Mouse (Mus musculus) kidney, postnatal 36 days (tissue): ENCODE data around the gene Dvl1.
A peak's percentile ranks its signal among the peaks of the same experiment; 100 is the strongest.

Experiments
- DNase-seq, 2 experiments: peaks; one replicate each; pipeline ENCODE4 v3.0.0; 2021 to 2022; ENCODE audit warnings: mixed read lengths in 2 of 2

Gene Dvl1

DNA sequence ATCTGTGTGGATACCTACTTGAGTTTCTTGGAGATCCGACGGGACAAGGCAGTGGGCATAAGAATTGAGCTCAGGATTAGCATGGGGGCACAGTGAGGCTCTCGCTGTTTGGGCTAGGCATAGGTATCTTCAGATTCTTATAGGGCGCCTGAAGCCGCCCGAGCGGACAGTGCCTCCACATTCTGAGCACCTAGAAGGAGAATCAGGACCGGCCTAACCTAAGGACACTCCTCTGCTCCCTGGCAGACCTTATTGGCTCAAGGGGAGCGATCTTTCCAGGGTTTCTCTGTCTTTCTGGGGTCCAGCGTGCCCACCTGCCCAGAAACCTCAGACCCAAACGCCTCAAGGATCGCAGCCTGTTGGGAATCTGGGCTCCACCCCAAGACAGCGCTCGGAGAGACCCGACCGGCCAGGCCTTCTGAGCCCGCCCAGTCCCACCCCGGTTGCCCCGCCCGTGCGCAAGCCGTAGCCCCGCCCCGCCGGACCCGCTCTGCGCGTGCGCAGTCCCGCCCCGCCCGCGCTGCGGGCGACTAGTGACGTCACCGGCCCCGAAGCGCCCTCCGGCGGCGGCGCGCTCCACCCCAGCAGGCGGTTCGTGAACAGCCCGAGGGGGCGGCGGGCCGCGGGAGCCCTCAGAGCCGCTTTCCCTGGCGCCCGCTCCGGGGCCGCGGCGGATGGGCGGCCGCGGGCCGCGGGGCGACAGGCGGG, at the start of gene Dvl1:
Gene Dvl1, plus strand, starts transcription at position 532 of the 708 bp plus-strand sequence.
- peak; percentile 91 to 96 for DNase-seq

DNA sequence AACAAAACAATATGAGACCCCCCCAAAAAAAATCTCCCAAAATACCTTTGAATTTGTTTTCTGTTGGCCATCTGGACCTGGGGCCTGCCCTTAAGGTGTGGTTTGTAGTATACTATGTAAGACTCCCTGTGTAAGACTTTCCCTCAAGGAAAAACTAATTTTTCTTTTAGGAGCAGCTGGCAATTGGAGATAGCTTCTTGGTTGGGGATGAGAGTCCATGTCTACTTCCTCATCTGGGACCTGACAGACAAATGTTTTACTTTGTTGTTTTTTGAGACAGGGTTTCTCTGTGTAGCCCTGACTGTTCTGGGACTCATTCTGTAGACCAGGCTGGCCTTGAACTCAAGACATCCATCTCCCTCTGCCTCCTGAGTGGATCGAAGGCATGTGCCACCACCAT, 45.1 kb upstream of the Dvl1 start:
- DNase-seq = no peak

DNA sequence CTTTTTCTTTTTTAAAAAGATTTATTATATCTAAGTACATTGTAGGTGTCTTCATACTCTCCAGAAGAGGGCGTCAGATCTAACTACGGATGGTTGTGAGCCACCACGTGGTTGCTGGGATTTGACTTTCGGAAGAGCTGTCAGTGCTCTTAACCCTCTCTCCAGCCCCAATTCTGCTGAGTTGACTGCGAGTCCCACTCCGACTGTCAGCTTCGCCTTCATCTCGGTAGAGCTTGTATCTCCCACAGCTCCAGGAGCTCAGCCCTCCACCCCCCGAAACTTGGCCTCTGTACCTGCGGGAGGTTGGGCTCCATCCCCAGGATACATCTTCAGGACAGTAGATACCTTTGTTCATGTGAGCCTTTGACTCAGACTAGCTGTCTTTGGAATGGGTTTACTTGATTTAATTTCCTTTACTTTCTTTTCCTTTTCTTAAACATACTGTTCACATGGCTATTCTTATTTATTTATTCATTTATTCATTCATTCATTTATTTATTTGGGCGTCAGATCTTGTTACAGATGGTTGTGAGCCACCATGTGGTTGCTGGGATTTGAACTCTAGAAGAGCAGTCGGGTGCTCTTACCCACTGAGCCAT, 44.4 kb upstream of the Dvl1 start, which contains the start of gene Mrpl20:
Gene Mrpl20, plus strand, starts transcription at position 138 of the 599 bp plus-strand sequence.
- peak in 1 of 2 experiments; percentile 26 for DNase-seq

DNA sequence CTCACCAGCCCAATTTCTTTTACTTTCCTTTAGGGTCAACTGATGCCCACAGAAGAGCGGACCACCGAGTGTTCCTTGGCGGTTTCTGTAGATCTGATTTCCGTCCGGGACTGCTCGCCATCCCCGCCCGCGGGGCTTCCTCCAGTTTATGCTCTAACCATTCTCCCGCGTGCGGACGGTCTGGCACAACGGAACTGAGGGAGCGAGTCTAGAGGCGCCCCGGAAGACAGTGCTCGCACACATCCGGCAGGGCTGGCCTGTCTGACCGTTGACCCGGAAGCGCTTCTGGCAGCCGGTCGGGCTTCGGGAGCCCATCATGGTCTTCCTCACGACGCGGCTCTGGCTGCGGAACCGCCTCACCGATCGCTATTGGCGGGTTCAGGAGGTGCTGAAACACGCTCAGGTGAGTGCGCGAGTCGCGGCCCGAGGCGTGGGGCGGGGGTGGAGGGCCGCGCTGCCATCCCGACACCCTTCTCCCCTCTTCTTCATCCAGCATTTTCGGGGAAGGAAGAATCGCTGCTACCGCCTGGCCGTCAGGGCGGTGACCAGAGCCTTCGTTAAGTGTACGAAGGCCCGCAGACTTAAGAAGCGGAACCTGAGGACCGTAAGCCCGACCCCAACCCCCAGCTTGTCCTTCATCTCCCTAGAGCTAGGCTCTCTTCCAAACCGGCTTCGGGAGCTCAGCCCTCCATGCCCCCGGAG, 43.7 kb upstream of the Dvl1 start:
- DNase-seq = peak; percentile 96 to 98

DNA sequence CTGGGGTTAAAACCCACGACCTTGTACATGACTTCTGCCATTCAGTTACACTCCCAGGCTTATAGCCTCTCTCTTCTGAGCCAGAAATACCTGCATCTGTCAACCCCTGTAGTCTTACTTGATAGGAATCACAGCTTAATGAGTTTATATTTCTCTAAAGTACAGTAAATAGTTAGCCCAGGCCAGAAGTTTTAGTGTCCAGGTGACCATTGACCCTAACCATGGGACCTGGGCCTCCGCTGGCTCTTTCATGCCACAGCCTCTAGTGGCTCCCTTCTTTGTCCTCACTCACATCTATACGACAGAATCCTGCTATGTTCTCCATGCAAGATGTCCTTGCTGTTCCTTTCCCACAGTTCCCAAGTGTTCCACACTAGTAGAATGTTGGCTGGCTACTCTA, 39.4 kb upstream of the Dvl1 start:
- peak in 1 of 2 experiments; percentile 38 for DNase-seq

DNA sequence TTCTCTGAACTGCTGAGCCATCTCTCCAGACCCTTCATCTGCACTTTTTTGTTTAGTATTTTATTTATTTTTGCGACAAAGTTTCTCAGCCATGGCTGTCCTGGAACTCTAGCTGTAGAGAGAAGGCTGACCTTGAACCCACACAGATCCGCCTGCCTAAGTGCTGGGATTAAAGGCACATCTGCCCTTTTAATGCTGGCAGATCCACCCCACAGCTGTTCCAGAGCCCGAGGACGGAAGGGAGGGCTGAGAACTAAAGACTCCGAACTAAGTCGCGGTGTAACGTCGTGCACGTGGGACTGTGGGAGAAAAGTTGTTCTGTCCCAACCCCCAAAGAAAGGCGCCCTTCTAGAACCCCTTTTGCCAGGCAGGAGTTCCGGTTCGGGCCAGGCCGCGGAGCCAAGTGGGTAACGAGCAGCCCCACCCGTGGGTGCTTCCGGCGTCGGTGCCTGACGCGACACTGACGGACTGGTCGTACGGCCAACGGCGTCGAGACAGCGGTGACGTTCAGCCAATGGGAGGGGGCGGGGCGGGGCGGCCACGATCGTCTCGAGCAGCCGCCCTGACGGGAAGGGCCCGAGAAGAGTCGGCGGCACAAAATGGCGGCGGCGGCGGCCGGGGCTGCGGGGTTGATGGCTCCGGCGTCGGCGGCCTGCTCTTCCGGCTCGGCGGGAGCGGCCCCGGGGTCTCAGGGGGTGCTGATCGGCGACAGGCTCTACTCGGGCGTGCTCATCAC, 35.1 kb upstream of the Dvl1 start, which contains the start of gene Ccnl2:
Gene Ccnl2, plus strand, starts transcription at position 561 of the 736 bp plus-strand sequence.
- DNase-seq = peak; percentile 96

DNA sequence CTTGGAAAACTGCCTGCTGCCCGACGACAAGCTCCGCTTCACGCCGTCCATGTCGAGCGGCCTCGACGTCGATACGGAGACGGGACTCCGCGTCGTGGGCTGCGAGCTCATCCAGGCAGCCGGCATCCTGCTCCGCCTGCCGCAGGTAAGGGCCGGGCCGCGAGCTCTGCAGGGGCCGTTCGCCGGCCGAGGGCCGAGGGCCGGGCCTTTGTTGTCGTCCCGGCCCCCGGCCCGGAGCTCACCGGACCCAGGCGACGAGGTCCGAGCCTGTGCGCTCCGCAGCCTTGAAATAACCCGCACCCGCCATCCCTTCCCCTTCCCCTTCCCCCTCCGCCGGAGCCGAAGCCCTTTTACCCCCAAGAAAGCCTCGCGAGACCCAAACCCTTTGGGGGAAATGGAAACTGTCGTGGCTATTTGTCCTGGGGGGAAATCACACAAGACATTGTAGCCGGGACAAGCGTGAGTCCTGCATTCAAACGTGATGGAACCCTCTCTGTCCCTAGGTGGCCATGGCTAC, 34.5 kb upstream of the Dvl1 start:
- DNase-seq = peak in 1 of 2 experiments; percentile 57

DNA sequence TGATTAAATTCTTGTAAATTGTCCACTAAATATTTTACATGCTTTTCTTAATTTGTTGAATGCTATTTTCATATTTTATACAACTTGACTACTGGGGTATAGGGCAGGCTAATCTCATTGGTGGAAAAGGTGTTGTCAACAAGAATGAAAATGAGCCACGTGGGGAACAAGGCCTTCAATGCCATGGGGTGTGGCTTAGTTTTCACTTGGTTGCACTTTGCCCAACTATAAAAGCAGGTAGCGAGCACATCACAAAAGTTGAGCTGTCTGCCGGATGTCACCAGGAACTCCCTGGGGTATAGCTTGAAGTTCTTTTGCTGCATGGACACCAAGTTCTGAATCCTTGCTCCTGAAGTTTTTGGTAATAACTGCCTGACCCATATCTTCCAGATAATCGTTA, 29.7 kb upstream of the Dvl1 start:
- DNase-seq = no peak

DNA sequence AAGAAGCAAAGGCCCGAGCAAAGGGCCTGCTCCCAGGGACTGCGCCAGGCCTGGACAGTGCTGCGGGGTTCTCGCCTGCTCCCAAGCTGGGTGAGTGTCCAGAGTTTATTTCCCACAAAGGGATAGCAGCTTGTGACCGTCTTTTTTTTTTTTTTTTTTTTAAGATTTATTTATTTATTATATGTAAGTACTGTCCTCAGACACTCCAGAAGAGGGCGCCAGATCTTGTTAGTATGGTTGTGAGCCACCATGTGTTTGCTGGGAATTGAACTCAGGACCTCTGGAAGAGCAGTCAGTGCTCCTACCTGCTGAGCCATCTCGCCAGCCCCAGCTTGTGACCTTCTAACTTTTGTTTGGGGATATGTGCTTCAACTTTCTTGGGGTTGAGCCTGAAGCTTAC, 26.2 kb upstream of the Dvl1 start:
- DNase-seq = peak in 1 of 2 experiments; percentile 59

DNA sequence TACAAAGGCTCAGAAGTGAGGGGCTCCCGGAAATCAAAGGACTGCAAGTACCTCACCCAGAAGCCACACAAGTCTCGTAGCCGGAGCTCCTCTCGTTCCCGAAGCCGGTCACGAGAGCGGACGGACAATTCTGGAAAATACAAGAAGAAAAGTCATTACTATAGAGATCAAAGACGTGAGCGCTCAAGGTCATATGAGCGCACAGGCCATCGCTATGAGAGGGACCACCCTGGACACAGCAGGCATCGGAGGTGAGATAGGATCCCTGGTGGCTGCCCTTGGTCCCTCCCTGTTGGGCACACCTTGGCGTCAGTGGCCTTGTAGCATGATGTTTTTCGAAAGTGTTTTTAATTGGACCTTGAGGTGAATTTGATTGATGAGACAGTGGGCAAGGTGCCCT, 23.8 kb upstream of the Dvl1 start:
- DNase-seq = no peak

DNA sequence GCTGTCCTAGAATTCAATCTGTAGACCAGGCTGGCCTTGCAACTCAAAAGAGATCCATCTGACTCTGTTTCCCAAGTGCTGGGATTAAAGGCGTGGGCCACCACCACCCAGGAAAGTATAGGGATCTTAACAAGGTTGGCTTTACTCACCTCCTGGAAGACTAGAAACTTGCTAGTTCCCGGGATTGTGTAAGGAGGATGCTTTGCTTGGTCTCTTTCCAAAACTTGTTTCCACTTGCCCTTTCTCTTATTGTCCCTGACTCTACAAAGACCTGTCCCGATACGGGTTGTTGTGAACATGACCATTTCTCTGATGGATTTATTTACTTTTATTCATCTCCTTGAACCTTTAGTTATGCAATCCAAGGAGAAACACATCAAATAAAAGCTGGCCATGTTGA, 17.3 kb upstream of the Dvl1 start:
- no peak for DNase-seq

DNA sequence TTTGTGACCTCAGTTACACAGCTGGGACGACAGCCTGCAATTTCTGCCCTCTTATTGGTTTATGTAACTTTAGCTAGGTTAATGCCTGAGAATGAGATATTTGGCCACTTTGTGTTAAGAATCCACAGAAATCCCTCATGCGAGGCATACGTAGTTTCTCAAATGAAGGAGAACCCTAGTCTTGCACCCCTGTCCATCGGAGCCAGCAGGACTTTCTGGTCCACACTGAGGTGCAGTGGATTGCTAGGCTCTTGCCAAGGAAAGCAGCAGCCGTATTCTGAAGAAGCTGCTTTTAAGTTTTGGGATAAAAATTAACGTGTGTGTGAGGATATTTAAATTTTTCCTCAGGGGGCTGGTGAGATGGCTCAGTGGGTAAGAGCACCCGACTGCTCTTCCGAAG, 16.6 kb upstream of the Dvl1 start:
- no peak for DNase-seq

DNA sequence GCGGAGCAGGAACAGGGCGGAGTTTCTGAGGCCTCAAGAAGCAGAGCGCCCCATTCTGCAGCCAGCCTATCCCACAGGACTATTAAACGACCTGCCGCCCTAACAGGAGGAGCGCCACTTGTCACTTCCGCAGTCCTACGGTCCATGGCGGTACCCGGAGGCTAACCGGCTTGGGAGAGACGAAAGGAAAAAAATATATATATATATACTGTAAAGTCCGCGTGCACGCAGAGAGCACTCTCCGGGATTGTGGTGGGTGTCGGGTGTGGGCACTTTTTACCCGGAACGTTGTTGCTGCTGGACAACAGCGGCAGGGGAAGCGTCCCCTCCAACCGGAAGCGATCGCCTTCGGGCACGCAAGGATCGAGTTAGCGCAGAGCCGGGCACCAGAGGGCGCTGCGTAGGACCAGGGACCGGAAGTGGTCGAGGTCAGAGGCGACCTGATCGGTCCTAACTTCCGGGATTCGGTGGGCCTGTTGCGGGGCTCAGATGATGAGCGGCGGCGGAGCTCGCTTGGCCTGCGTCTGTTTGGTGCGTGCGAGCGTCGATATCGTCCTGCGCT, 15.9 kb upstream of the Dvl1 start, which contains the start of gene Aurkaip1:
Gene Aurkaip1, plus strand, starts transcription at position 68 of the 562 bp plus-strand sequence.
- peak; percentile 96 to 97 for DNase-seq

DNA sequence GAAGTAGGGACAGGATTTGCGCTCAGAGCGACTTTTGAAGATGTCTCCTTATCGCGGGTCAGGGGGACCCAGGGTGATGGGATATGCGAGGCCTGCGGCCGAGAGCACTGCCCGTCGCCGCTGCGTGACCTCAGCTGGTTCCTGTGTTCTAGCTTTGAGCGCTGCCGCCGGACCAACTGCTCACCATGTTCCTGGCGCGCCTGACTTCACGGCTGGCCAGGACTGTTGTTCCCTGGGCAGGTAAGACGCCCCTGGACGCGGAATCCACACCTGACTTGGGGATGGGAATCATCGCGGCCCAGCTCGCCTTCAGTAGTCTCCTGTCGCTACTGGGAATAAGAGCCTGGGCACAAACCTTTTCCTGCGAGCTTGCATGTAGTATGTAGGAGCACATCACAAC, 15.4 kb upstream of the Dvl1 start:
- peak in 1 of 2 experiments; percentile 62 for DNase-seq

DNA sequence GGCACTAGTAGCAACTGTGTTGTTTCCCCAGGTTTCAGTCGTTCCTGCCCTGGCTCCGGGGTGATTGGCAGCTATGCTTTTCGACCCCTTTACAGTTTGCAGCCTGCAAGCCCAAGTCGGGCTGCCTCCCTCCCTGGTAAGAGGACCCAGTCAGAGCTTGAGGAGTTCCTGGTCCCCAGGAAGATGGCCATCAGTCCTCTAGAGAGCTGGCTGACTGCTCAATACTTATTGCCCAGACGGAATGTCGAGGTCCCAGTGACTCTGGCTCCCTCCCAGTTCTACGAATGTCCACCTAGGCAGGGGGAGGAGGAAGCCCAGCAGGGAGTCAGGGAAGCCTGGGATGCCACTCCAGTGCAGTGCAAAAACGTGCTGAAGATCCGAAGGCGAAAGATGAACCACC, 14.9 kb upstream of the Dvl1 start:
- DNase-seq = no peak

DNA sequence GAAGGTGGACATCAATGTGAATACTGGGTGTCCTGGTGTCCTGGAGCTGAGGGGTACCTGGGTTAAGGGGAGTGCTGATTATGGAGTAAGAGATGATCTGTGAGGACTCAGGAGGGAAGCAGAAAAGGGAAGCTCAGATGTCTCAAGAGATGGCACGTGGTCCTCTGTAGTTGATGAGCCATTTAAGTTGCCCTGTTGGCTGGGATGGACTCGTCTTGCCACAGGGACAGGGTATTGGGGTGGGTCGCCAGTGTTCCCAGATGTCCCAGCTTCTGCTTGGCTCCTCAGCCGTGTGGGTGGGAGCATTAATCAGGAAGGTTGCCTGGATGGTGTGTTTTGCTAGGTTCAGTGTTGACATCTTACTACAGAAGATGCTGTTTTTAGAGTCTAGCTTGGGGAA, 14.0 kb upstream of the Dvl1 start:
- DNase-seq = no peak

DNA sequence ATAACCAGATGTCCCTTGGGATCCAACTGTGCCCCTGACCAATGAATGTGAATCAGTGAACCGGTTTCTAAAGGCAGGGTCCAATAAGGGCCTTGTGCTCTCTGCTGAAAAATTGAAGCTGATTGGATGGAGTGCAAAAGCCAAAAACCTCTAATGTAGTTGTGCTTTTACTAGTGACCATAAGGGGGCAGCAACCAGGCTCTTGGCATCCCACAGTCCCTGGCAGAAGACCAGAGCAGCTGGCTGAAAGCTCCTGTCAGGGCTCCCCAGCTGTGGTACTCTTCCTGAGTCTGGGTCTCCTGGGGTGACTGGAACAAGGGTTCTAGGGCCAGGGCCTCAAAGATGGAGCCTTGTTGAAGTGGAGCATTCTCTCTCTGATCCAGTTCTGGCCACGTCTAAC, 13.4 kb upstream of the Dvl1 start:
- DNase-seq = peak; percentile 90 to 91

DNA sequence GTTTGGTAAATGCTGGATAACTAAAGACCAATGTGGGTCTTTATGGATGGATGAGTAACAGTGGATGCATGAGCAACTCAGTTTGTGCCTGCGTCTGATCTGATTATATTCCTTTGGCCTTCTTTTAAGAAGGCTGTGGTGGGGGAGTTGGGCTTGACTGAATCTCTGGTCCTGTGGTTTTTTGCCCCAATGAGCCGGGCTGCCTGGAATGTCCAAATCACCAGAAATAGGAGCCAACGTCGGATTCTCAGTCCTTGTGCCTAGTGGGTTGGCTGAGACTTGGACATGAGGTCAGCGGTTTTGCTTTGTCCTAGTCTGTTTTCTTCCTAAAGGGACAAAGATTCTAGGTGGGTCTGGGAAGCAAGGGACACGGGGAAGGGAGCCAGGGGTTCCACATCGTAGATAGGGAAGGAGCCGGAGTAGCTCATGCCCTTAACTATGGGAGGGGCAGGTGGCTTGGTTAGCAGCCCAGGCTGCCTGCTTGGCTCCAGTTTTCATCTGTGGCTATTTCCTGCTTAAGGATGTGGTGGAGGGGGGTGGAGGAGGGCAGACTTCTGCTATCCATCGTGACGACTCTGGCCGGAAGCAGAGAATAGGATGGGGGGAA, 9.7 kb upstream of the Dvl1 start:
- DNase-seq = peak; percentile 63 to 68

DNA sequence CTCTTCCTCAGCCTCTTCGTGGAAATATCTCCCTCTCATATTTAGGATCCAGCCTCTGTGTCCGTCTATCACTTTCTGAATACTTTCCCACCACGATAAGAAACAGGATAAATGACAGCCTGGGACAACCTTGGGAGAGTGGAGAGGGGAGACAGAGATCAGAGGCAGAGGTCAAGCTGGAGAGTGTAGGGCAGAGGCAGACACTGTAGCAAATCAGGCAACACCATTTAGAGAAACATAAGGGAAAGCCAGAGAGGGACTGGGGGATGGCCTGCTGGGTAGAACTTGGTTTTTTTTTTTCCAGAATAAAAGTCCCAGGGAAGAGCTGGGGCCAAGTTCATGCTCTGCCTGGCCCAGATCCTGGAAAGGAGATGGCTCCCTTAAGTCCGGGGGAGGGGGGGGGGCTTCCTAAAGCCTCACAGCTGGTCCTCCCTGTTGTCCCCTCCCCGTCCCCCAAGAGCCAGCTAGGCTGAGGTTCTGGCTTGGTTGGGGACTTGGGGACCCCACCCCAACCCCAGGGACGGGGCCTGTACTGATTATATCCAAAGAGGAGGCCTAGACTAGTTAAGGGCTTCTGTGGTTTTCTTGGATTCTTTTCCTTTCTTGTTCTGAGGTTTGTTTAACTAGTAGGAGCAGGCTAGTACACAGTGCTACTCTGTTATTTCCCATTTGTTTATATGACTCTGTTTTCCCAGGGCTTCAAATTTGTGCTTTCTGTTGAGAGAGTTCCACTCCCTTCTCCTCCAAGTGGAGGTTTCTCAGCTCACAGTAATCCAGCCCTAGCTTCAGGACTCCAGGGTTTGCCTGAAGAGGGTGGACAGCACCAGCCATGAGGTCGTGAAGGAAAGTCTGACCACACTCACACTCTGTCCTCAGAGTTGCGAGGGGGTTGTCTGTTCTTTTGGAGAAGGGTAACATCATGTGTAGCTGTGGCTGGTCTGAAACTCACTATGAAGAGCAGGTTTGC, 8.7 kb upstream of the Dvl1 start:
- peak in 1 of 2 experiments; percentile 28 for DNase-seq

DNA sequence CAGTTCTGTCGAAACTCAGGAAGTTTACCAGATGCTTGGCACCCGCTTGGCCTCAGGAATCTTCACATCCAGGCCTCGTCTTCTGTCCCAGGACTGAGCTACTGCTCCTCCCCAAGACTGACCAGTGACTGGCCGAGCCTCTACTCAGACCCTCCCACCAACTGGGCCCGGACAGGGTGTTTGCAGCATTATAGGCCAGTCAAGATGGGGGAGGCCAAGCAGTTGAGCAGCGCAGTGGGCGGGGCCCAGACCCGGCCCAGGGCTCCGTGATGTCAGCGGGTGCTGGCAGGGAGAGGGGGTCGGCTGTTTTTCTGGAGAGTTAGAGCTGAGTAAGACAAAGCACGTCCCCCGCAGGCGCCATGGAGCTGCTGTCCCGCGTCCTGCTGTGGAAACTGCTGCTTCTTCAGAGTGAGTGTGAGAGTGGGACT, 7.7 kb upstream of the Dvl1 start, which contains the start of gene Mxra8:
Gene Mxra8, plus strand, starts transcription at position 198 of the 428 bp plus-strand sequence.
- peak; percentile 88 to 92 for DNase-seq
